Mouse (Mus musculus) brown adipose tissue, adult 24 weeks (tissue): ENCODE results near the gene Specc1. TPM values are rescaled to one million over a fixed set of nuclear protein-coding genes. Genes with fewer than 3 reads are reported as not detected.

Source experiments
- H3K27ac ChIP-seq: fragments of 200-500 bp; replicated peaks from 2 replicates; pipeline ENCODE4 v1.5.1; 2012; ENCODE audit warnings: low read depth, mild to moderate bottlenecking, low read length
- H3K4me1 ChIP-seq: fragments of 200-500 bp; 2 replicates; pipeline ENCODE4 v1.6.1; 2012; ENCODE audit warnings: low read length, mixed read lengths; ENCODE audit not compliant: control insufficient read depth, insufficient read depth, insufficient read length
- H3K4me3 ChIP-seq: fragments of 200-500 bp; 2 replicates; pipeline ENCODE4 v1.5.1; 2012; ENCODE audit warnings: low read depth, mild to moderate bottlenecking, low read length, moderate library complexity; ENCODE audit not compliant: insufficient read depth
- polyA plus RNA-seq: library from polyadenylated mRNA; stranded (reverse); fragments of >200 nt; gene quantifications from 2 replicates; pipeline ENCODE4 v1.2.4, GENCODE M21; 2012; ENCODE audit not compliant: missing spikeins, insufficient read depth, insufficient read length

The Specc1 gene
- polyA plus RNA-seq, 1 experiment: 2.5 TPM

DNA sequence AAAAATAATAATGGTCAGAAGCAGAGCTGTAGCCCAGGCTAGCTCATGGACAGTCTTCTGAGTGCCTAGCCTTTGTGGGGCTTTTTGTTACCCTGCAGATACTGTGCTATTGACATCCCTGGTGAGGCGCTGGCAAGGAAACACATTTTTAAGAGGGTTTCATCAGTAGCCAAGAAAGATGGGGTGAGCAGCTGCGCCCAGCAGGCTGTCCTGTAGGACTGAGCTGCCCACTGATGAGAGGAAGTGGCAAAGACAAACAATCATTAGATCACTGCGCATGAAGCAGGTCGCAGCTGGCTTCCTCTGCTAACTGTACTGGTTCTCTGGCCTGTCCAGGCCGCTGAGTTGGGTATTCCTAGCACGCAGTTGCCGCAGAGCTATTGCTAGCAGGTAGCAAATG is 307.0 kb downstream of the Specc1 start:
- H3K4me1 ChIP-seq: no peaks in the 10 kb centered on the region
- no peak overlapping the region for H3K27ac ChIP-seq
- H3K4me3 ChIP-seq: no peak overlapping the region

DNA sequence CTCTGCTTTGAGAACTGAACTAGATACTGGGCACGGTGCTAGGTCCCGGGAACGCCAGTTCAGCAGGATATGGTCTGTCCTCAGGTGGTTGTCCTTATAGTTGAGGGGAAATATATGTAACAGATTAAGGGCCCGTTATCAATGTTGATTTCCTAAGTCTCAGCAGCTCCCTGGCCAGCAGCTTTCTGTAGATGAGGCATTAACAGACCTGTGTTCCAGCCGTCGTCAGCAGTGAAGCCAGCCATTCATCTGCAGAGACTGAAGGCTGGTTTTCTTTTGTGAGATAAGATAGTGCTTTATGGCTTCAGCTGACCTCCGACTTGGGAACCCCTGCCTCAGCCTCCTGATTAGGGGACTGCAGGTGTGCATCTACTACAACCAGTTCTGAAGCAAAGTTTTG is 307.5 kb downstream of the Specc1 start:
- H3K4me3 ChIP-seq: no peak overlapping the region
- no peak overlapping the region for H3K27ac ChIP-seq
- H3K4me1 ChIP-seq: no peaks in the 10 kb centered on the region

DNA sequence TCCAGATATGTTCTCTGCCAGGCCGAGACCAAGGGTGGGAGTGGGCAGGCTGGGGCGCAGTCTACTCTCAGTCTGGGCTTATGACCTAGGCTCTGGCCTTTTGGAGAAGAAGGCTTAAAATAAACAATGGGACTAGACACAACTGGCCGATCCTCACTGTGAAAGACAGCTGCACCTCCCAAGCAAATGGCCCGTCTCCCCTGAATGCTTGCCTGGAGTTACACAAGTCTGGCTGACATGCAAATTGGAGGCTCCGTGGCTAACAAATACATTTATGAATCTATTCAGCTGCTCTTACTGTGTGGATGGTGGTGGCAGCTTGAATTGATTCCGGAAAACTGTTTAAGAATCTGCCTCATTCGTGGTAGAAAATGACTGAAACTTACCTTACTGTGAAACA is 309.1 kb downstream of the Specc1 start:
- Histone ChIP-seq H3K27ac (no peak overlapping the region), H3K4me3 (no peak overlapping the region), H3K4me1 (no peaks in the 10 kb centered on the region)

DNA sequence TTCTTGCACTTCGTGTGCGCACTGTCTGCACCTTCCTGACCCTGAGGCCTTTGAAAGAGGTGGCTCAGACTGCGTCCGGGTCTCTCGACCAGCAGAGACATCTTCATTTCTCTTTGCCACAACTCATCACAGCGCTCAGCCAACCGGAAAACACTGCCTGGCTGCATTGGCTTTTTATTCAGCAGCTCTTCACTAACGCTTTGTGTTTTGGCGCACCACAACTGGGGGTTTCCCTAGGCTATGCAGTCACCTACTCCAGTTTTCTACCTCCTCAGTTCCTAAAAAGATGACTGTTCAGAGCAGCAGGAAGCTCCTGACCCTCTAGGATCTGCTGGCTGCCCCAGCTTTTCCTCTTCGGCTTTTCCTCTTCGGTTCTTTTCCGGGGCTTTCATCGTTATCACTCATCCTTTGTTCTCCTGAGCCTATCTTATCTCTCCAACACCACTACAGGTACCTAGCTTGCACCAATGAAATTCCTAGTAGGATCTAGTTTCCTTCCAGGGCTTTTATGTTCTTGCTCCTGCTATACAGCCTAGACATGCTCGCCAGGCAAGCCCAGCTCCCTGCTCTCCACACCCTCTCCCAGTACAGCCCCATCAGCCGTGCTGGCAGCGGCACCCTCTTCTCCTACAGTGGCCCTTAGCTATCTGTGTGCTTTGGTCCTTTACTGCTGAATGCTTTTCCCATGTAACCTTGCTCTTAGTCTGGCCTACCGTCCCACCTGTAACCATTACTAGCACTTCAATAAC is 310.1 kb downstream of the Specc1 start:
- H3K27ac ChIP-seq: no peak overlapping the region
- H3K4me1 ChIP-seq: no peaks in the 10 kb centered on the region

DNA sequence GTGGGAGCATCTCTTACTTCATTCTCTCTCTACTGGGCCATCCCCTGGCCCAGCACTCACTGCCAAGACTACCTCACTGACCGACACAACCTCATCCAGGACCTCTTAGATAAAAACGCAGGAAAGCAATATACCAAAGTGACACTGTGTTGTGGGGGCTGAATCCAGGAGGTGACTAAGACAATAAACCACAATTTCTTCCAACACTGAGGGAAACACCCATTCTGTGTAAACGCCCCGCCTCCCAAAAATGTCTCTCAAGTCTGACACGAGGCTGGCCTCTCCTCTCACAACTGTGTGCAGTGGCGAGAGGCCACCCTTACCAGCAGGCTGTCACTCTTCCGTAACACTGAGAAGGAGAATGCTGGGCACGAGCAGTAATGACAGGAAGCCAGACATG is 311.8 kb downstream of the Specc1 start:
- no peak overlapping the region for H3K27ac ChIP-seq
- no peak overlapping the region for H3K4me3 ChIP-seq
- H3K4me1 ChIP-seq: no peaks in the 10 kb centered on the region

More for the DNA sequence above, 310.1 kb downstream of the Specc1 start:
- no peak overlapping the region for H3K4me3 ChIP-seq

DNA sequence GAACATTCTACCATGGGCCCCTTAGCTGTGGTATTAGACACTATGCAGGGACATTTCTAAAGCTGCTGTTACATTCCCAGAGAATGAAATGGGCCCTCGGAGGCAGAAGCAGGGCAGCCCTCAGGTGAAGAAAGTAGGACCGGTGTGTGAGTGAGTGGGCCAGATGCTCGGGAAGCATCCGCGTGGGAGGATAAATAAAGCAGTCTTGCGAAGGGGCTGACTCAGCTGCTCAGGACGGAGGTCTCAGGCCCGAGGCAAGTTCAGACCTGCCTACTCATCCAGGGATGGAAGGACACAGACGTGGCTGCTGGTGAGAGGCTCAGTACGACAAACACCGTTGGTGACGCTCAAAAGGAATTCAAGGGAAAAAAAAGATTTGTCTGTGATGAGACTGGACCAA is 312.5 kb downstream of the Specc1 start:
- Histone ChIP-seq H3K4me3 (no peak overlapping the region), H3K4me1 (no peaks in the 10 kb centered on the region), H3K27ac (no peak overlapping the region)

DNA sequence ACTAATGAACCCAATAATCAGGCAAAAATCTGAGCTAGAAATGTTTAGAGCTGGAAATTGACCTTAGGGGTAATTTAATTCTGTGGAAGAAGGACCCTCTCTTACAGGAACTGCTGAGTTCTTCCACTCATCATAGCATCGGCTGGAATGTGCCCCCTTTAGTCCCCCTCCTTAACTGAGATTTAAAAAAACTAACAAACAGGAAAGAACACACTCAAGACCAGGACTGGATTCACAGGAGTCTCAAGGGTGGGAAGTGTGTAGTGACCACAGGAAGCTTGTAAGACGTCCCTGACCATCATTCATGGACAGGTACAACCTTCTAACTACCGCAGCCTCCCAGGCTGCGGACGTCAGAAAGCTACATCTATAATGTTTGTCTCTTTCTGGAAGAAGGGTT is 314.3 kb downstream of the Specc1 start:
- Histone ChIP-seq H3K4me1 (no peaks in the 10 kb centered on the region), H3K27ac (no peak overlapping the region)

More for the DNA sequence above, 314.3 kb downstream of the Specc1 start:
- no peak overlapping the region for H3K4me3 ChIP-seq

Other genes with a start within 250 kb of the Specc1 start
- gene Slc5a10, start 235.9 kb upstream of the Specc1 start, polyA plus RNA-seq: not detected in 2 replicates
- gene Prpsap2, start 194.7 kb upstream of the Specc1 start, polyA plus RNA-seq: 22.0 and 28.2 TPM in 2 replicates
- 15.5 and 21.6 TPM in 2 replicates for gene Ulk2, start 101.7 kb upstream of the Specc1 start, polyA plus RNA-seq
- gene Akap10, start 26.5 kb upstream of the Specc1 start, polyA plus RNA-seq: 10.1 and 12.4 TPM in 2 replicates